Mouse (Mus musculus) heart, embryonic 10.5 days (tissue): ENCODE data around the gene Wbp1l. TPM values are rescaled to one million over a fixed set of nuclear protein-coding genes. Genes with fewer than 3 reads are reported as not detected.

Experiments used
- polyA plus RNA-seq: library from polyadenylated mRNA; unstranded; fragments of >200 nt; fragmentation: Nextera tagmentation; extraction: Ambion mirVana; gene quantifications from 2 replicates; pipeline ENCODE4 v1.2.1, GENCODE M21; 2016

The Wbp1l gene
- polyA plus RNA-seq, 1 experiment from 2014 or later: 53.9 TPM

Other genes starting within 250 kb of the Wbp1l start
- 0.51 and 0.84 TPM in 2 replicates for gene 2310034G01Rik, start 248.8 kb upstream of the Wbp1l start, polyA plus RNA-seq
- 124 and 137 TPM in 2 replicates for gene Actr1a, start 203.3 kb upstream of the Wbp1l start, polyA plus RNA-seq
- 30.9 and 32.8 TPM in 2 replicates for gene Sufu, start 202.2 kb upstream of the Wbp1l start, polyA plus RNA-seq
- gene Trim8, start 97.4 kb upstream of the Wbp1l start, polyA plus RNA-seq: 17.6 and 22.0 TPM in 2 replicates
- gene Arl3, start 25.9 kb upstream of the Wbp1l start, polyA plus RNA-seq: 112 and 134 TPM in 2 replicates
- gene Sfxn2, start 25.7 kb upstream of the Wbp1l start, polyA plus RNA-seq: 14.2 and 14.5 TPM in 2 replicates
- 0.40 and 1.2 TPM in 2 replicates for gene Cyp17a1, start 74.1 kb downstream of the Wbp1l start, polyA plus RNA-seq
- gene Borcs7, start 90.8 kb downstream of the Wbp1l start, polyA plus RNA-seq: 13.7 and 17.0 TPM in 2 replicates
- gene As3mt, start 108.4 kb downstream of the Wbp1l start, polyA plus RNA-seq: 46.2 and 55.0 TPM in 2 replicates
- gene Cnnm2, start 162.5 kb downstream of the Wbp1l start, polyA plus RNA-seq: 2.7 and 3.0 TPM in 2 replicates